In the genomic region with DNA sequence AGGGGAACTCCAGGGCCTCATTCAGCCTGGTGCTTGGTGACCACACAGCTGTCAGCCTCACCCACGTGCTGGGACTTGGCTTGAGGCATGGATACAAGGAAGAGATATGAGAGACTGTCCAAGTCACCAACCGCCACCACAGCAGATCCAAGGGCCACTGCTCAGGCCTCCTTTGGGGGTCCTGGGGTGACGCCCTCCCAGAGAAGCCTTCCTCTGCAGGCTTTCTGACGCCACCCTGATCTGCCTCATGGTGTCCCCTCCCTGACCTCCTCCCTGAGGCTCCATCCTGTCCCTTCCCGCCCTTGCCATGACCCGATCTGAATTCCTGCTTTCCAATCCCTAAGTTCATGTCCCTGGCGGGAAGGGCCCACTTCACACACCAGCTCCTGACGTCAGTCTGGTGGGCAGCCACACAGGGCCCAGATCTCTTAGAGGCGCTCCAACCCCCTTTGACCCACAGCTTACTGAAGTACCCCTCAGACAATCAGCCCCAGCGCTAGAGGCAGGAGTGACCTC, we compare ENCODE assay signal across 9 mouse cellular contexts. TPM values are rescaled to one million over a fixed set of nuclear protein-coding genes. Genes with fewer than 3 reads are reported as not detected.
DNase-seq lines count a peak whose midpoint lies in the region; ATAC-seq lines count a peak whose summit lies in the region.
"Had no signal": no experiment of that assay in that cellular context is flagged by ENCODE, and none has a peak within 500 bp of the region (broad histone marks: within the 10 kb centered on the region; RNA-seq: fewer than 3 reads in every experiment).

No protein-coding gene starts in this region.

- ATAC-seq in hindbrain, embryonic 13.5 days (ENCODE audit: low FRiP score): no peak
- ATAC-seq in liver, embryonic 12.5 days: peak; percentile 40
- ATAC-seq in neural tube, embryonic 15.5 days (ENCODE audit: low FRiP score): no peak

- peaks cover 6% of the 10 kb centered on the region; the same call in 1 of the 2 replicates for H3K9me3 ChIP-seq in hindbrain, embryonic 13.5 days
- H3K9me3 ChIP-seq in liver, embryonic 12.5 days (replicated peaks): no peaks in the 10 kb centered on the region
- H3K9me3 ChIP-seq in neural tube, embryonic 15.5 days (replicated peaks): no peaks in the 10 kb centered on the region

- no peaks in the 10 kb centered on the region; the same call in 1 of the 2 replicates for H3K36me3 ChIP-seq in hindbrain, embryonic 13.5 days
- H3K36me3 ChIP-seq in liver, embryonic 12.5 days: no peaks in the 10 kb centered on the region
- H3K36me3 ChIP-seq in neural tube, embryonic 15.5 days: no peaks in the 10 kb centered on the region

- H3K4me2 ChIP-seq in hindbrain, embryonic 13.5 days: peak overlapping the region; percentile 11; the same call in 1 of the 2 replicates
- peak overlapping the region; percentile 15; the same call in 1 of the 2 replicates for H3K4me2 ChIP-seq in liver, embryonic 12.5 days
- no peak overlapping the region for H3K4me2 ChIP-seq in neural tube, embryonic 15.5 days

- DNase-seq in kidney, adult 9 months: peak; percentile 44
- no peak for DNase-seq in kidney, adult 18-20 months
- DNase-seq in layer of hippocampus, adult 8-10 months (ENCODE audit: low spot score in 2 of 2): no peak
- DNase-seq in frontal cortex, postnatal 14 days (ENCODE audit: low spot score in 2 of 2): no peak
- no peak for DNase-seq in cerebellum, adult 11 months
- DNase-seq: cerebellum, adult 18-20 months had no signal

- no peaks in the 10 kb centered on the region for H3K27me3 ChIP-seq in hindbrain, embryonic 13.5 days
- peaks cover 24% of the 10 kb centered on the region for H3K27me3 ChIP-seq in liver, embryonic 12.5 days (replicated peaks)
- no peaks in the 10 kb centered on the region for H3K27me3 ChIP-seq in neural tube, embryonic 15.5 days (replicated peaks)

- peak overlapping the region; percentile 55 for H3K9ac ChIP-seq in hindbrain, embryonic 13.5 days
- H3K9ac ChIP-seq in liver, embryonic 12.5 days: no peak overlapping the region
- H3K9ac ChIP-seq in neural tube, embryonic 15.5 days (replicated peaks): no peak overlapping the region

- H3K4me1 ChIP-seq in hindbrain, embryonic 13.5 days (replicated peaks): peaks cover 39% of the 10 kb centered on the region
- peaks cover 54% of the 10 kb centered on the region for H3K4me1 ChIP-seq in liver, embryonic 12.5 days
- peaks cover 36% of the 10 kb centered on the region for H3K4me1 ChIP-seq in neural tube, embryonic 15.5 days

- H3K27ac ChIP-seq in hindbrain, embryonic 13.5 days: peak overlapping the region; percentile 95
- peak overlapping the region; percentile 69 for H3K27ac ChIP-seq in liver, embryonic 12.5 days
- H3K27ac ChIP-seq in neural tube, embryonic 15.5 days (replicated peaks): peak overlapping the region; percentile 79; the same call in 1 of the 2 replicates

- H3K4me3 ChIP-seq in hindbrain, embryonic 13.5 days: no peak overlapping the region
- no peak overlapping the region for H3K4me3 ChIP-seq in liver, embryonic 12.5 days
- no peak overlapping the region for H3K4me3 ChIP-seq in neural tube, embryonic 15.5 days (replicated peaks)

- 46% methylated on average over 10 of the region's 10 CpGs for WGBS in hindbrain, embryonic 13.5 days
- WGBS in liver, embryonic 12.5 days (ENCODE audit: insufficient replicate concordance): 41% methylated on average over 10 of the region's 10 CpGs
- WGBS in neural tube, embryonic 15.5 days: 59% methylated on average over 10 of the region's 10 CpGs

RNA-seq across cellular contexts. Expression of a gene that starts 17.0 kb away (rescaled TPM):
- polyA plus RNA-seq in hindbrain, embryonic 13.5 days (2015; fragmentation: Nextera tagmentation; extraction: Ambion mirVana): 13.6 and 17.0 TPM in 2 replicates
- polyA plus RNA-seq in liver, embryonic 12.5 days (2016; fragmentation: Nextera tagmentation; extraction: Ambion mirVana): 3.0 and 3.5 TPM in 2 replicates
- polyA plus RNA-seq in neural tube, embryonic 15.5 days (2015; fragmentation: Nextera tagmentation; extraction: Ambion mirVana): 8.7 and 10.4 TPM in 2 replicates
- total RNA-seq in layer of hippocampus, adult 8-10 months (2022): 10 to 100 TPM; 20.0 to 23.4 (median 21.4) TPM
